Mouse (Mus musculus): ENCODE results near the gene Gm2564. TPM values are rescaled to one million over a fixed set of nuclear protein-coding genes. Genes with fewer than 3 reads are reported as not detected.

Gene Gm2564
- polyA plus RNA-seq, 1 experiment from 2014 or later, result not detected

Other genes with a start within 250 kb of the Gm2564 start
- gene Gm21586, start 190.3 kb upstream of the Gm2564 start, polyA plus RNA-seq (2014; fragmentation: Nextera tagmentation; extraction: Ambion mirVana), result not detected in 2 replicates
- not detected in 2 replicates for gene Gm2163, start 163.0 kb upstream of the Gm2564 start, polyA plus RNA-seq (2014; fragmentation: Nextera tagmentation; extraction: Ambion mirVana)
- gene Fam205a2, start 101.5 kb upstream of the Gm2564 start, polyA plus RNA-seq (2014; fragmentation: Nextera tagmentation; extraction: Ambion mirVana), result not detected in 2 replicates
- 1.5 TPM in 1 of 2 replicates, not detected in the other for gene Gm10591, start 17.5 kb upstream of the Gm2564 start, polyA plus RNA-seq (2014; fragmentation: Nextera tagmentation; extraction: Ambion mirVana)
- not detected in 2 replicates for gene Ccl27b, start 25.5 kb downstream of the Gm2564 start, polyA plus RNA-seq (2014; fragmentation: Nextera tagmentation; extraction: Ambion mirVana)
- not detected in 2 replicates for gene Il11ra2, start 32.2 kb downstream of the Gm2564 start, polyA plus RNA-seq (2014; fragmentation: Nextera tagmentation; extraction: Ambion mirVana)
- 0.38 TPM in 1 of 2 replicates, not detected in the other for gene 4930578G10Rik, start 105.8 kb downstream of the Gm2564 start, polyA plus RNA-seq (2014; fragmentation: Nextera tagmentation; extraction: Ambion mirVana)
- not detected in 2 replicates for gene Ccl19, start 126.9 kb downstream of the Gm2564 start, polyA plus RNA-seq (2014; fragmentation: Nextera tagmentation; extraction: Ambion mirVana)
- gene Ccl21a, start 144.3 kb downstream of the Gm2564 start, polyA plus RNA-seq (2014; fragmentation: Nextera tagmentation; extraction: Ambion mirVana), result 28.2 and 39.6 TPM in 2 replicates
- 0.07 TPM in 1 of 2 replicates, not detected in the other for gene Fam205a1, start 224.2 kb downstream of the Gm2564 start, polyA plus RNA-seq (2014; fragmentation: Nextera tagmentation; extraction: Ambion mirVana)
- gene Gm12394, start 227.1 kb downstream of the Gm2564 start, polyA plus RNA-seq (2014; fragmentation: Nextera tagmentation; extraction: Ambion mirVana), result not detected in 2 replicates
- gene Fam205c, start 244.5 kb downstream of the Gm2564 start, polyA plus RNA-seq (2014; fragmentation: Nextera tagmentation; extraction: Ambion mirVana), result 0.19 and 0.31 TPM in 2 replicates

Data from heart, embryonic 14.5 days (tissue).